Mouse (Mus musculus) small intestine, adult 2 months (tissue): Measurements from ENCODE around the gene Ptprk.

Experiments
- CTCF ChIP-seq: fragments of 200-500 bp; IDR thresholded peaks from 2 replicates; pipeline ENCODE4 v1.5.1; 2012; ENCODE audit warnings: low read depth, mild to moderate bottlenecking, control low read depth, inconsistent platforms, low read length, moderate library complexity, mixed read lengths; ENCODE audit not compliant: insufficient replicate concordance, insufficient read length; ENCODE audit errors: extremely low read depth
- POLR2A ChIP-seq: fragments of 200-500 bp; IDR thresholded peaks from 2 replicates; pipeline ENCODE4 v1.6.1; 2012; ENCODE audit warnings: low read depth, mild to moderate bottlenecking, control low read depth, inconsistent platforms, low read length, moderate library complexity

DNA sequence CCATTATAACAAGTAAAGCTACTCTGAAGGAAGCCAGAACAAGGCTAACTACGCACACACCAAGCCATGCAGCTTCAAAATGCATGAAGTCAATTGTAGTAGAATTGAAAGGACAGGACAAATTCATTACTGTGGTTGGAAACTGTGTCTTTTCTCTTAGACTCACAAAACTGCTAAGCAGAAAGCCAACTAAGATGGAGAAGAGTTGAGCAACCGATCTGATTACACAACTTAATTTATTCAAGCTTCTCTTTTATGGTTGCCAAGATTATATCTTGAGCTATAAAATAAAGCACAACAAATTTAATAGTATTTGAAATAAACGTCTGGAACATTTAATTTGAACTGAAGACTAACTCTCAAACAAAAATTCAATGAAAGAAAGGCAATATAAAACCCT lies 534.5 kb downstream of the Ptprk start:
- no peak for TF ChIP-seq CTCF
- TF ChIP-seq POLR2A: no peak
